Mouse (Mus musculus) spleen, adult 2 months (tissue): Measurements from ENCODE around the gene Nubp2. TPM values are rescaled to one million over a fixed set of nuclear protein-coding genes. Genes with fewer than 3 reads are reported as not detected.

Experiments
- DNase-seq, 2 experiments: peaks; one replicate each; pipeline versions ENCODE4 v3.0.0 to v3.0.0-alpha.2; 2012 to 2021; ENCODE audit warnings: low spot score in 2 of 2, low read depth in 1 of 2
- H3K27ac ChIP-seq: fragments of 200-500 bp; 2 replicates; pipeline ENCODE4 v1.5.1; 2012; ENCODE audit warnings: low read length, inconsistent platforms; ENCODE audit not compliant: insufficient read depth
- H3K27me3 ChIP-seq: fragments of 200-500 bp; 2 replicates; pipeline ENCODE4 v1.6.1; 2012; ENCODE audit warnings: mild to moderate bottlenecking, moderate library complexity, low read length, inconsistent platforms; ENCODE audit not compliant: control insufficient read depth, insufficient read depth
- H3K36me3 ChIP-seq: fragments of 200-500 bp; 2 replicates; pipeline ENCODE4 v1.6.1; 2012; ENCODE audit warnings: mild to moderate bottlenecking, low read length, inconsistent platforms; ENCODE audit not compliant: control insufficient read depth, insufficient read depth
- H3K4me1 ChIP-seq: fragments of 200-500 bp; 2 replicates; pipeline ENCODE4 v1.6.1; 2011; ENCODE audit warnings: inconsistent platforms; ENCODE audit not compliant: control insufficient read depth, insufficient read depth, insufficient read length
- H3K4me3 ChIP-seq: fragments of 200-500 bp; 2 replicates; pipeline ENCODE4 v1.5.1; 2011; ENCODE audit warnings: mild to moderate bottlenecking, inconsistent platforms; ENCODE audit not compliant: insufficient read depth, insufficient read length; ENCODE audit errors: extremely low read depth
- CTCF ChIP-seq: fragments of 200-500 bp; IDR thresholded peaks from 2 replicates; pipeline ENCODE4 v1.5.1; 2011; ENCODE audit warnings: mild to moderate bottlenecking, inconsistent platforms; ENCODE audit not compliant: insufficient read depth, insufficient read length, insufficient replicate concordance; ENCODE audit errors: extremely low read depth
- POLR2A ChIP-seq: fragments of 200-500 bp; IDR thresholded peaks from 2 replicates; pipeline ENCODE4 v1.6.1; 2011; ENCODE audit warnings: low read depth, low read length, inconsistent platforms
- WGBS: fragments of 180-500 bp; shearing (Covaris S2); methylation state at CpG from one replicate; pipeline ENCODE4 v1.1.7; 2018; 5-methylcytosine and 5-hydroxymethylcytosine counted together
- polyA plus RNA-seq: library from polyadenylated mRNA; depleted of rRNA; stranded (reverse); fragments of >200 nt; gene quantifications from 2 replicates; pipeline ENCODE4 v1.2.3, GENCODE M21; 2012

The Nubp2 gene
- polyA plus RNA-seq, 1 experiment, result 43.5 TPM

DNA sequence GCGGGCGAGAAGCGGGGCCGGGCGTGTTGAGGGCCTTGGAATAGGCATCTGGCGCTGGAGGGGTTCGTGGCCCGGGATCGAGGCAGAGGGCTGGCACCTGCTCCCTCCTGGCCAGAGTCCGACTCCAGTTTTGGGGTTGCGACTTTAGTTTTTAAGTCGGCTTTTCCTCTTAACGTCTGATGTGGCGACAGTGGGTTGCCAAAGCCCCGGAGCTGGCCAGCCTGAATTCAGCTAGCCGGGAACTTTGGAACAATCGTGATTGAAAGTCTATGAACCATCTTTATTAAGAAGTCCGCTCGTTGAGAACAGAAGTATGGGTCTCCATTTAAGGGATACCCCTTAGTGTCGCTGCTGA, 35.4 kb downstream of the Nubp2 start:
- H3K4me1 ChIP-seq, result peaks cover 4% of the 10 kb centered on the region; the same call in 1 of the 2 replicates
- H3K27ac ChIP-seq, result peak overlapping the region; percentile 79
- 1% methylated on average over 20 of the region's 20 CpGs for whole genome bisulfite sequencing
- TF ChIP-seq POLR2A (no peak), CTCF (no peak)
- no peak for DNase-seq
- H3K36me3 ChIP-seq, result peaks cover 7% of the 10 kb centered on the region
- H3K4me3 ChIP-seq, result peak overlapping the region; percentile 89
- H3K27me3 ChIP-seq, result no peaks in the 10 kb centered on the region

DNA sequence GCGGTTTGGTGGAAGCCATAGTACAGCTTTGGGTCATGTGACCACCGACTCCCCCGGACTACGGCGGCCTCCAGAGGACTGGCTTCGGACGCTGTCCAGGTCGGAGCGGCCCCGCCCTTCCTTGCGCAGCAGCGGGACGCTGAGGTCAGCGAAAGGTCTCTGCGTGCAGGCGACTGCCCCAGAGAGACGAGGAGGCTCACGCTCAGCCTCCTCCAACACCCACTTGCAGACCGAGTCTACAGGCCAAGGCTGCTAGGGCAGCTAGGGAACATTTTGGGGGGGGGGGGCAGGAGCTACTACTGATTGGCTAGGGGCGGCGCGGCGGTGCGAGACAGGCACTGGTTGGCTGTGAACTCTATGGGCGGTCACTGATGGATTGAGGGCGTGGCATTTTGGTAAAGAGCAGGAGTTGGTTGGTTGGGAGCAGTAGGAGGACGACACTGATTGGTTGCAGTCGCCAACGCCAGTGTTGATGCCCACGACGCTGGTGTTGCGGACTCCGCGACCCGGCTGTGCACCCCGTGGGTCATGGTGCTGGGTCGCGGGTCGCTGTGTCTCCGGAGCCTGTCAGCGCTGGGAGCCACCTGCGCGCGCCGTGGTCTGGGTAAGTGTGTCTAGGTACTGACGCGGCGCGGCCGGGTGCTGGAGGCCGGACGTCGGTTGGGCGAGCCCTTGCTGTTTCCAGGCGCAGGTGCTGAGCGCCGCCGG, 35.9 kb downstream of the Nubp2 start, which contains the start of gene Fahd1:
Gene Fahd1 (minus strand): TSS at position 300 of the 708 bp plus-strand sequence.
- H3K4me1 ChIP-seq, result peaks cover 4% of the 10 kb centered on the region; the same call in 1 of the 2 replicates
- H3K4me3 ChIP-seq, result peak within 1 kb of the TSS; percentile 89
- peak; percentile 92 to 95 for DNase-seq
- TF ChIP-seq CTCF (no peak), POLR2A (peak; percentile 34; the same call in 1 of the 2 replicates)
- H3K27ac ChIP-seq, result peak within 1 kb of the TSS; percentile 95
- H3K36me3 ChIP-seq, result peaks cover 5% of the 10 kb centered on the region
- H3K27me3 ChIP-seq, result no peaks in the 10 kb centered on the region
- WGBS, result under 1% methylated on average over 58 of the region's 58 CpGs

DNA sequence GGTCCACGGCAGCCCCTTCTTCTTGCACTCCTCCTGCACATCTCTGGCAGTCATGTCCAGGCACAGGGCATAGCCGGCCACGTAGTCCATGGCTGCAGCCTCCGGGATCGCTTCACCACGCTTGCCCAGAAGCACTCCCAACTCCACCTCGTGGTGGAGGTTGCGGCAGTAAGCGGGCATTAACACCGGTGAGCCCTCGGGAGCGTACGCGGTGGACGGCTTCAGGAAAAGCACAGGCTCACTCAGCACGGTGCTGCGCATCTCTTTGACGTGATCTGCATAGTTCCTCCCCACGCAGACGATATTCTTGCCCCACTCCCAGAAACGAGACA, 36.5 kb downstream of the Nubp2 start:
- Histone ChIP-seq H3K27me3 (no peaks in the 10 kb centered on the region), H3K4me1 (peaks cover 4% of the 10 kb centered on the region; the same call in 1 of the 2 replicates), H3K4me3 (peak overlapping the region; percentile 88), H3K36me3 (peaks cover 5% of the 10 kb centered on the region), H3K27ac (peak overlapping the region; percentile 95)
- no peak for TF ChIP-seq POLR2A
- TF ChIP-seq CTCF, result peak; percentile 13; the same call in 1 of the 2 replicates
- no peak for DNase-seq
- WGBS, result under 1% methylated on average over 21 of the region's 21 CpGs

DNA sequence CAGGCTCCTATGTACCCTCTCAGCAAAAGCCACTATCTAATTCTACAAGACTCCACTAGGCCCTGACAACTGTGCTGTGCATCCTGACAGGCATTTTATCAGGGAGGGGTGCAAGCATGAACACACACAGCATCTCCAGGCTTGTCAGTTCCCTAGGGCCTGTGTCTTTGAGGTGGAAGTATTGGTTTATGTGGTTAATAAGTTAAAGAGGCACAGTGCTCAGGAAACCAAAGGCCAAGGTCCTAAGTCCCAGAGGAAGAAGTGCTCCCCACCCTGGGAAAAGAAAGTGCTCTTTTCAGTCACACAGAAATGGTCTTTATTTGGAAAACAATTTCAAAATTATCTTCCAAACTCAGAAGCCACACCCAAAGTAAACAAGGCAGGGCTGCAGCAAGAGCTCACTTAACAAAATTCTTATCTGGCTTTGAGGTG, 37.5 kb downstream of the Nubp2 start:
- peaks cover 3% of the 10 kb centered on the region for H3K36me3 ChIP-seq
- peak overlapping the region; percentile 22; the same call in 1 of the 2 replicates for H3K4me3 ChIP-seq
- DNase-seq, result no peak
- H3K27me3 ChIP-seq, result no peaks in the 10 kb centered on the region; the same call in 1 of the 2 replicates
- no peak for TF ChIP-seq CTCF
- no peak for TF ChIP-seq POLR2A
- H3K27ac ChIP-seq, result no peak overlapping the region; the same call in 1 of the 2 replicates
- peaks cover 4% of the 10 kb centered on the region; the same call in 1 of the 2 replicates for H3K4me1 ChIP-seq

DNA sequence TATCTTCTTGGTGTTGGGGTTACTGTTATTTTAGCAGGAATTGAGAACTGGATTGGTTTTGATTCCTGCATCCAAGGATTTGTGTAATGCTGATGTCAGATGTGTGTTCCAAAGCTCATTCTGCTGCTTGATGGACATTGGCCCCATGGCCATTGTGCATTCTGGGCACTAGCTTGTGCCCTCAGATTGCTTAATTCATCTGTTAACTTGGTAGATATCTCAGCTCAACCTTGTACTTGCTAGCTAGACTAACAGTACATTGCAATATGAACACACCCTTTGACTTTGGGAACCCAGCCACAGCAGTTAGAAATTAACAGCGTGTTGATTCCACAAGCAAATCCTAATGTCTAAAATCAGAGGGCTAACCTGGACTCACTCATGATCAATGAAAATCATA, 38.8 kb downstream of the Nubp2 start:
- WGBS, result 95% methylated on average over 1 of the region's 1 CpGs
- Histone ChIP-seq H3K4me3 (no peak overlapping the region), H3K27me3 (no peaks in the 10 kb centered on the region; the same call in 1 of the 2 replicates), H3K36me3 (no peaks in the 10 kb centered on the region), H3K27ac (no peak overlapping the region), H3K4me1 (peaks cover 4% of the 10 kb centered on the region; the same call in 1 of the 2 replicates)
- no peak for DNase-seq
- TF ChIP-seq CTCF (no peak), POLR2A (no peak)

DNA sequence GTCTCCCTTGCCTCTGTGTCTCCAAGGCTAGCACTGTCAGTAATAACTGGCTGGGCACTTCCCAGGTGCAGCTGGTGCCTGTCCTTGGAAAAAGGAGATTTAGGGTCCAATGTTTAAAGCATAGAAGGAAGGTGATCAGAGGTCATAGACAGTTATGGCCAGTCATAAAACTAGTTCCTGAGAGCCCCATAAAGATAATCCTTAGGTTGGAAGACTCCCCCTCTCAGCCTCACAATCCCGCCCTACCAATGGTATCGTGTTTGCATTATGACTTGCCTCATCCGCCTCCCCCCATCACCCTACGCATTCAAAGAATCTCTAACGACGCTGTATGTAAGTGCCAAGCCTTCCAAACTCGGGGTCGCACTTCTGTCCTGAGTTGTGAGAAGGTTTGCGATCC, 41.6 kb downstream of the Nubp2 start:
- Histone ChIP-seq H3K27ac (no peak overlapping the region), H3K4me3 (no peak overlapping the region), H3K36me3 (no peaks in the 10 kb centered on the region), H3K4me1 (peaks cover 3% of the 10 kb centered on the region; the same call in 1 of the 2 replicates), H3K27me3 (no peaks in the 10 kb centered on the region; the same call in 1 of the 2 replicates)
- TF ChIP-seq CTCF, result no peak
- no peak for TF ChIP-seq POLR2A
- no peak for DNase-seq
- WGBS, result 84% methylated on average over 9 of the region's 9 CpGs

DNA sequence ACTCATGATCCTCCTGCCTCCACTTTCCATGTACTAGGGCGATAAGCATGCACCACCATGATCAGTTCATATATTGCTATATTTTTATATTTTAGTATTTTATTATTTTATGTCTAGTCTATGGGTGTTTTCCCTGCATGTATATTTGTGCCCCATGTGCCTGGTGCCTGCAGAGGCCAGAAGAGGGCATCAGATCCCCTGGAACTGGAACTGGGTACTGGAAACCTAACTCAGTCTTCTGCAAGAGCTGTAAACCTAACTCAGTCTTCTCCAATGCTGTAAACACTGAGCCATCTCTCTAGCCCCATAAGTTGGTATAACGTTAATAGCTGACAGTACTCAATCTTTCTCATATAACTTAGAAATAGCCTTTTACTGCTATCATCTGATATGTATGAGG, 43.5 kb downstream of the Nubp2 start:
- H3K4me1 ChIP-seq, result no peaks in the 10 kb centered on the region
- H3K27ac ChIP-seq, result no peak overlapping the region
- DNase-seq, result no peak
- 80% methylated on average over 2 of the region's 2 CpGs for whole genome bisulfite sequencing
- H3K4me3 ChIP-seq, result no peak overlapping the region
- H3K27me3 ChIP-seq, result peaks cover under 1% of the 10 kb centered on the region
- no peaks in the 10 kb centered on the region for H3K36me3 ChIP-seq
- TF ChIP-seq POLR2A (no peak), CTCF (no peak)
